Mouse (Mus musculus) myocyte (in vitro differentiated cells): ENCODE measurements around the gene Erg. TPM values are rescaled to one million over a fixed set of nuclear protein-coding genes. Genes with fewer than 3 reads are reported as not detected.

ENCODE experiments used
- H3K27me3 ChIP-seq: one replicate; pipeline ENCODE4 v1.6.1; 2011; ENCODE audit not compliant: control insufficient read depth, insufficient read depth, insufficient read length
- H3K36me3 ChIP-seq: one replicate; pipeline ENCODE4 v1.6.1; 2011; ENCODE audit not compliant: control insufficient read depth, insufficient read depth
- H3K4me2 ChIP-seq: one replicate; pipeline ENCODE4 v1.6.1; 2011; ENCODE audit warnings: low read depth, control low read depth
- H3K4me3 ChIP-seq: one replicate; pipeline ENCODE4 v1.5.1; 2011; ENCODE audit warnings: mild to moderate bottlenecking, control low read depth, moderate library complexity
- H3K79me2 ChIP-seq: one replicate; pipeline ENCODE4 v1.6.1; 2011; ENCODE audit not compliant: control insufficient read depth, insufficient read depth
- H3ac ChIP-seq: one replicate; pipeline ENCODE4 v1.6.1; 2011; ENCODE audit not compliant: control insufficient read depth, insufficient read length
- CEBPB ChIP-seq: IDR thresholded peaks from 2 replicates; pipeline ENCODE4 v1.6.1; 2011; ENCODE audit warnings: mild to moderate bottlenecking, moderate library complexity; ENCODE audit not compliant: poor library complexity, insufficient read depth, severe bottlenecking
- E2F4 ChIP-seq: IDR thresholded peaks from one replicate; pipeline ENCODE4 v1.6.1; 2011; ENCODE audit warnings: mild to moderate bottlenecking, control low read depth, moderate library complexity; ENCODE audit not compliant: insufficient read depth
- MAX ChIP-seq: IDR thresholded peaks from one replicate; pipeline ENCODE4 v1.6.1; 2011; ENCODE audit warnings: low read depth, mild to moderate bottlenecking, control low read depth
- MYOD1 ChIP-seq, 3 experiments: IDR thresholded peaks; one replicate each; pipeline ENCODE4 v1.6.1; 2011; ENCODE audit warnings: control low read depth in 2 of 3, low read depth in 2 of 3, mild to moderate bottlenecking in 2 of 3, moderate library complexity in 1 of 3; ENCODE audit not compliant: insufficient read length in 2 of 3, control insufficient read depth in 1 of 3
- MYOG ChIP-seq, 3 experiments: IDR thresholded peaks; one replicate each; pipeline ENCODE4 v1.6.1; 2011; ENCODE audit warnings: control low read depth in 2 of 3, low read depth in 2 of 3, mild to moderate bottlenecking in 2 of 3; ENCODE audit not compliant: insufficient read length in 2 of 3, control insufficient read depth in 1 of 3, insufficient read depth in 1 of 3
- POLR2A ChIP-seq: IDR thresholded peaks from one replicate; pipeline ENCODE4 v1.6.1; 2011; ENCODE audit warnings: low read depth, mild to moderate bottlenecking, control low read depth, moderate library complexity; ENCODE audit not compliant: insufficient read length
- POLR2AphosphoS2 ChIP-seq: IDR thresholded peaks from one replicate; pipeline ENCODE4 v1.6.1; 2011; ENCODE audit warnings: low read depth, control low read depth; ENCODE audit not compliant: insufficient read length
- REST ChIP-seq: IDR thresholded peaks from one replicate; pipeline ENCODE4 v1.6.1; 2011; ENCODE audit warnings: mild to moderate bottlenecking, control low read depth, moderate library complexity; ENCODE audit not compliant: insufficient read depth, insufficient read length
- SRF ChIP-seq: IDR thresholded peaks from one replicate; pipeline ENCODE4 v1.6.1; 2011; ENCODE audit warnings: low read depth; ENCODE audit not compliant: control insufficient read depth, insufficient read length
- TCF12 ChIP-seq: IDR thresholded peaks from one replicate; pipeline ENCODE4 v1.6.1; 2011; ENCODE audit warnings: mild to moderate bottlenecking, control low read depth; ENCODE audit not compliant: poor library complexity, insufficient read depth, severe bottlenecking
- TCF3 ChIP-seq: IDR thresholded peaks from one replicate; pipeline ENCODE4 v1.6.1; 2011; ENCODE audit warnings: low read depth, control low read depth; ENCODE audit not compliant: insufficient read length
- USF1 ChIP-seq: IDR thresholded peaks from one replicate; pipeline ENCODE4 v1.6.1; 2011; ENCODE audit warnings: low read depth, mild to moderate bottlenecking, control low read depth, moderate library complexity
- polyA plus RNA-seq: library from polyadenylated mRNA; unstranded; fragments of >200 nt; fragmentation: generic; extraction: Trizol; gene quantifications from one replicate; pipeline ENCODE4 v1.2.1, GENCODE M21; 2012; ENCODE audit warnings: missing spikeins

Erg gene
- polyA plus RNA-seq, 1 experiment: 0.04 TPM

DNA sequence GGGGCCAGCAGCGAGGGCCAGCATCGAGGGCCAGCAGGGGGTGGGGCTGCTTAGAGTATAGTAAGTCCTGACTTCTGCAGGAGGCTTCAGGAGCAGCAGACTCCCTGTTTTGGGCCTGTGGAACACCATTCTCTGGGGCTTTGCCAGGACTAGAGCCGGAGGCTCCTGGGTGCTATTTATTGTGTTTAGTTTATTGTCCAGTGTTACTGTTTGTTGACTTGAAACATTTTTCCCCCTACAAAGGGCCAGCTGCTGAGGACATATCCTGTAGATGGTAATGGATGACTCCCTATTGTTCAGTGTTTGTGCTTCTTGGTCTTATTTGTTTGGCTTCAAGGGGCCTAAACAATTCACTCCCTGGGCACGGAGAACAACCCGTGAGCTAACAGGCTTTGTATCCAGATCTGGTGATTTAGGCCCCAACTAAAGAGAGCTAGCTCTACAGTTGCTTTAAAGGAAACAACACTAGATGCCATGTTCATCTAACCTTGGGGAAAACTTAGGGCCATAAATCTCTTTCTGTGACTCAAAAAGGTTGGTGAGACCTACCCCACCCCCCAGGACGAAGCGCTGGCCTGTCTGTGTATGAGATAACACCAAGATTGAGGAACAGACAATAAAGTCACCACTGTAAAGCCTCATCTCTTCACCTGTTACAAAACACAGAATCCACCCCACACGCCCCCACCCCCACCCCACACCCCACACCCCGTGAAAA is 137.6 kb downstream of the Erg start:
- Histone ChIP-seq H3K4me2 (no peak overlapping the region), H3K36me3 (no peaks in the 10 kb centered on the region), H3K27me3 (peaks cover 18% of the 10 kb centered on the region), H3ac (no peak overlapping the region), H3K79me2 (no peaks in the 10 kb centered on the region), H3K4me3 (no peak overlapping the region)
- no peak for TF ChIP-seq POLR2A
- TF ChIP-seq E2F4: no peak
- no peak for TF ChIP-seq USF1

GRCm38 (mm10) chr16:95447896-95448295 is 138.5 kb downstream of the Erg start:
- Histone ChIP-seq H3ac (no peak overlapping the region), H3K4me2 (no peak overlapping the region), H3K4me3 (no peak overlapping the region), H3K27me3 (peaks cover 9% of the 10 kb centered on the region), H3K79me2 (no peaks in the 10 kb centered on the region), H3K36me3 (no peaks in the 10 kb centered on the region)
- TF ChIP-seq USF1: no peak
- no peak for TF ChIP-seq TCF3
- no peak for TF ChIP-seq E2F4
- no peak for TF ChIP-seq TCF12
- TF ChIP-seq CEBPB: no peak
- TF ChIP-seq SRF: no peak
- no peak for TF ChIP-seq MYOG (IDR thresholded peaks at IDR 0.05; ENCODE audit: control insufficient read depth in 1 of 3, insufficient read depth in 1 of 3, insufficient read length in 2 of 3, low read depth in 2 of 3)
- no peak for TF ChIP-seq REST

DNA sequence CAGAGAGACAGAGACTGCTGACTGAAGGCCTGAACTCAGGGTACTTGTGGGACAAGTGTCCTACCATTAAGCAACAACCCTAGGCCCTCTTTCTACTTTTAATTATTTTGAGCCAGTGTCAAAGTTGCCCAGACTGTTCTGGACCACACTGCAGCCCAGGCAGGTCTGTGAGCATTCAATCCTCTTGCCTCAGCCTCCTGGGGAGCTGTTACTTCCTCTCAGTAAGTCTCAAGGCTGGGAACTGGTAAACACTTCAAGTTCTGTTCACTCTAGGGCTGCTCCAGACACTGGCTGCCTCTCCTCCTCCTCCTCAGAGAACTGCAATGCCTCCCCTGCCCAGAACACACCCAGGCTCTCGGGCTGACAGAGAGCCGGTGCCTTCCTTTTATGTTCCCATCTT is 140.0 kb downstream of the Erg start:
- Histone ChIP-seq H3K4me2 (no peak overlapping the region), H3K4me3 (no peak overlapping the region), H3K27me3 (peaks cover 9% of the 10 kb centered on the region), H3K79me2 (no peaks in the 10 kb centered on the region), H3K36me3 (no peaks in the 10 kb centered on the region), H3ac (no peak overlapping the region)
- TF ChIP-seq POLR2AphosphoS2: no peak
- no peak for TF ChIP-seq MYOG (IDR thresholded peaks at IDR 0.05; ENCODE audit: control insufficient read depth in 1 of 3, insufficient read depth in 1 of 3, insufficient read length in 2 of 3, low read depth in 2 of 3)
- TF ChIP-seq SRF: no peak
- TF ChIP-seq TCF12: no peak
- TF ChIP-seq E2F4: no peak
- no peak for TF ChIP-seq TCF3
- no peak for TF ChIP-seq REST
- no peak for TF ChIP-seq MAX
- TF ChIP-seq CEBPB: no peak
- no peak for TF ChIP-seq POLR2A
- TF ChIP-seq MYOD1 (IDR thresholded peaks at IDR 0.05; ENCODE audit: control insufficient read depth in 1 of 3, insufficient read length in 2 of 3, low read depth in 2 of 3): no peak
- no peak for TF ChIP-seq USF1

- no peak overlapping the region for H3K4me2 ChIP-seq
- no peak overlapping the region for H3ac ChIP-seq
- TF ChIP-seq MYOG (IDR thresholded peaks at IDR 0.05; ENCODE audit: control insufficient read depth in 1 of 3, insufficient read depth in 1 of 3, insufficient read length in 2 of 3, low read depth in 2 of 3) (no peak), CEBPB (no peak), POLR2AphosphoS2 (no peak), REST (no peak), MYOD1 (IDR thresholded peaks at IDR 0.05; ENCODE audit: control insufficient read depth in 1 of 3, insufficient read length in 2 of 3, low read depth in 2 of 3) (no peak), SRF (no peak), POLR2A (no peak), E2F4 (no peak), TCF12 (no peak), TCF3 (no peak), MAX (no peak), USF1 (no peak)
- no peaks in the 10 kb centered on the region for H3K79me2 ChIP-seq
- H3K4me3 ChIP-seq: no peak overlapping the region
- H3K36me3 ChIP-seq: no peaks in the 10 kb centered on the region
- peaks cover 4% of the 10 kb centered on the region for H3K27me3 ChIP-seq
These were observed 144.4 kb downstream of the Erg start for GRCm38 (mm10) chr16:95442023-95442422.

GRCm38 (mm10) chr16:95441179-95441578 is 145.2 kb downstream of the Erg start:
- no peaks in the 10 kb centered on the region for H3K79me2 ChIP-seq
- no peak overlapping the region for H3K4me3 ChIP-seq
- TF ChIP-seq MYOD1 (IDR thresholded peaks at IDR 0.05; ENCODE audit: control insufficient read depth in 1 of 3, insufficient read length in 2 of 3, low read depth in 2 of 3) (peak in 1 of 3 experiments; percentile 34), USF1 (no peak)
- peaks cover 4% of the 10 kb centered on the region for H3K27me3 ChIP-seq
- no peak overlapping the region for H3K4me2 ChIP-seq
- no peak overlapping the region for H3ac ChIP-seq
- H3K36me3 ChIP-seq: no peaks in the 10 kb centered on the region
